Mouse (Mus musculus) layer of hippocampus, postnatal 14 days (tissue): ENCODE measurements around the gene Cdc42. TPM values are rescaled to one million over a fixed set of nuclear protein-coding genes. Genes with fewer than 3 reads are reported as not detected.
A peak's percentile ranks its signal among the peaks of the same experiment; 100 is the strongest.

Experiments used
- DNase-seq, 2 experiments: peaks; one replicate each; pipeline ENCODE4 v3.0.0; 2021 to 2022; ENCODE audit warnings: low spot score in 2 of 2, mixed read lengths in 1 of 2
- total RNA-seq, 2 experiments: library from RNA; stranded (reverse); gene quantifications; 2 replicates each; pipeline ENCODE4 v1.2.3; 2021

The Cdc42 gene
- total RNA-seq, 2 experiments from 2014 or later: 401 to 404 TPM

GRCm38 (mm10) chr4:137373711-137374110 is 16.2 kb upstream of the Cdc42 start:
- no peak for DNase-seq

GRCm38 (mm10) chr4:137371596-137372523 is 14.3 kb upstream of the Cdc42 start:
- DNase-seq: no peak

GRCm38 (mm10) chr4:137369954-137370750 is 12.6 kb upstream of the Cdc42 start:
- DNase-seq: peak in 1 of 2 experiments; percentile 29

- DNase-seq: no peak
Measured at GRCm38 (mm10) chr4:137368198-137368597, 10.7 kb upstream of the Cdc42 start.

GRCm38 (mm10) chr4:137367275-137368088 is 10.0 kb upstream of the Cdc42 start:
- DNase-seq: no peak

- DNase-seq: no peak
Measured at GRCm38 (mm10) chr4:137366097-137366496, 8.6 kb upstream of the Cdc42 start.

GRCm38 (mm10) chr4:137365356-137366062 is 8.0 kb upstream of the Cdc42 start:
- no peak for DNase-seq

GRCm38 (mm10) chr4:137364826-137365225 is 7.3 kb upstream of the Cdc42 start:
- no peak for DNase-seq

- DNase-seq: no peak
Measured at GRCm38 (mm10) chr4:137360996-137361395, 3.5 kb upstream of the Cdc42 start.

GRCm38 (mm10) chr4:137358291-137359002 is 927 bp upstream of the Cdc42 start:
- no peak for DNase-seq

- DNase-seq: peak; percentile 42 to 62
Measured at GRCm38 (mm10) chr4:137356674-137357510, 628 bp downstream of the Cdc42 start.

- no peak for DNase-seq
Measured at GRCm38 (mm10) chr4:137350627-137351026, 6.9 kb downstream of the Cdc42 start.

GRCm38 (mm10) chr4:137345790-137346189 is 11.7 kb downstream of the Cdc42 start:
- DNase-seq: no peak

- DNase-seq: no peak
Measured at GRCm38 (mm10) chr4:137345112-137345511, 12.4 kb downstream of the Cdc42 start.

GRCm38 (mm10) chr4:137342816-137343215 is 14.7 kb downstream of the Cdc42 start:
- no peak for DNase-seq

- DNase-seq: no peak
Measured at GRCm38 (mm10) chr4:137339415-137339814, 18.1 kb downstream of the Cdc42 start.

- no peak for DNase-seq
Measured at GRCm38 (mm10) chr4:137336468-137336867, 21.1 kb downstream of the Cdc42 start.

GRCm38 (mm10) chr4:137332051-137332450 is 25.5 kb downstream of the Cdc42 start:
- DNase-seq: no peak

- DNase-seq: no peak
Measured at GRCm38 (mm10) chr4:137326494-137326893, 31.0 kb downstream of the Cdc42 start.
